Mouse (Mus musculus) liver (tissue): Measurements from ENCODE around the gene Gm9774.

Experiments used
- DNase-seq: peaks from one replicate; pipeline ENCODE4 v3.0.0-alpha.2; 2020; ENCODE audit warnings: mixed read lengths

Gm9774 gene

DNA sequence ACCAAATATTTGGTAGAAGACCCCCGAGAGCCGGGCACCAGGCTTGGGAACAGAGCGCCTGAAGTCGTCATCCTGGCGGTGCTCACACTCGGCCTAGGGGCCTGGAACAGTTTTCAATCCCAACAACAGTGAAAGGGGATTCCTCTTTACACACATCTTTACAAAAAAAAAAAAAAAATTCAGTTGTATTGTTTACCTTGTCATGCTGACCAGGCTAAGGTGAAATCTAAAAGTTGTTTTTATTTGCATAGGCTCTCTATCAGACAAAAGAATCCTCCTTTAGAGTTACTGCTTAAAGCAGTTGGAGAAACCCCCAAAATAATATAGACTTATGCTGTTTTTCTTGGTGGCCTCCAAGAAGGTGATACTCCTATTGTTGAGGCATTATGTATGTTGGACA is at the start of gene Gm9774:
TSS of gene Gm9774 (minus strand) at position 101 of the 400 bp plus-strand sequence.
- DNase-seq = no peak

- DNase-seq = no peak
Measured at GRCm38 (mm10) chr3:92470111-92470510, 40.9 kb upstream of the Gm9774 start.

DNA sequence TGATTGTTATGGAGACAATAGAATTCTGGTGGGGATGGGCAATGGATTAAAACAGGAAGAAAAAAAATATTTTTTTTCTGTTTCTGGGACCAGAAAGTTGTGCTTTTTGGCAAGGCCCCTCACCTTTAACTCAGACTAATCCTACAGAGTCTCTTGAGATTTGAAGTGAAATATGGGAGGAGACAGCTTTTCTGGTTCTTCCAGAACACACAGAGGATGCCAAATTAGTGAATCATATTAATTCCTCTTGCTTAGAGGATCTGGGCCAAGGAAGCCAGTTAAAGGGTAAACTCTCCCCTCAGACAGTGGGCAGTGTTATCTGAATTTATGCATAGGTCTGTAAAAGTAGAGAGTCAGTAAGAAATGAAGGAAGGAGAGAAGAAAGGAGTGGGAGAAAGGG is 38.2 kb upstream of the Gm9774 start:
- no peak for DNase-seq

DNA sequence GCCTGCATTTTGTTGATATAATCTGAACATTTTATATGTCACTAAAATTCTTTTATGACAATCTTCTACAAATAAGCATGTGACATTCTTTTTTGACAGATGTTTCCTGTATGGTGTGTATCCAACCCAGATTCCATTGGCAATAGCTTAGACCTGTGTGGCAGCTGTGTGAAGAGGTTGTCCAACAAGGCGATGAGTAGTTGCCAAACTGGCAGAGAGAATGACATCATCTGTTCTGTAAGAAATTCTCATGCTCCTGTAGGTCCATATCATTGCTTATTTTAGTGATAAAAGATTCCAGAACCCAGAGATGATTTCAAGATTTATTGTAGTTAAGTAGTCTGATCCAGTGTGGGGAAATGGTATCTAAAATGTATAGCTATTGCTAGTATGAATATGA is 37.4 kb upstream of the Gm9774 start:
- DNase-seq = no peak

DNA sequence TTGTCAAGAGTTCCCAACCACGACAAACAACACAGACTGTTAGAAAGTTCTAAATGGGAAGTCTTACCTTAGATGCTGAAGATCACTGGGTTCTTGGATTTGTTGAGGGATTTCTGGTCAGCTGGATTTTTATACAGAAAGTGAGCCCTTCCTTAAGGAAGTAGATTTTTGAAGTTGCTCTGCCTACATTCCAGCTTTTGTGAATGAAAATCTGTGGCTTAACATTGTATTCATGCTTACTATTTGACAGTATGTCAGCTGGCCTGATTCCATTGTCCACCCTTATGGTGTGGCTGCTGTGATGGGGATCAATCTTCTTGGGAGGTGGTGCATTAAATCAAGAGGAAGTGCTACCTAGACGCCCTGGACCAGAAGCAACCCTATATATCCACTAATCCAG is 29.4 kb upstream of the Gm9774 start, which contains the start of gene Sprr3:
TSS of gene Sprr3 (minus strand) at position 101 of the 400 bp plus-strand sequence.
- DNase-seq = no peak

GRCm38 (mm10) chr3:92455151-92455550 is 25.9 kb upstream of the Gm9774 start:
- no peak for DNase-seq

DNA sequence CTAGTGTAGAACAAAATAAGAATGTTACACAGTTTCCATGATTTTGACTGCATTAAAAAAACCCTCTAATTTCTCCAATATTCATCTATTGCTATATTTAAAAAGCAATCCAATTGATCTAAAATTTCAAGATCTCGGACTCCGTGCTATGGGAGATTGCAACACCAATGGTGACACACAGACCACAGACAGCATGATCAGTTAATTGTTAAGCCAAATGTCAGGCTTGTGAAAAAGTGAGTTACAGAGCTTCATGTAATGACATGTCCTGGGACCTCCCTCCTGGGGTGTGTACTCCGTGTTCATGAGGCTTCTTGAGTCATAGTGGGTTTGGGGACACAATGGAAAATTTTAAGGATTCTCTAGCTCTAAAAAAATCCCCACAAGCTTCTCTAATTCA is 11.0 kb upstream of the Gm9774 start:
- DNase-seq = no peak

GRCm38 (mm10) chr3:92438689-92439088 is 9.5 kb upstream of the Gm9774 start, which contains the start of gene Sprr1b:
Sprr1b (minus strand) TSS chr3:92438789.
- DNase-seq = no peak

DNA sequence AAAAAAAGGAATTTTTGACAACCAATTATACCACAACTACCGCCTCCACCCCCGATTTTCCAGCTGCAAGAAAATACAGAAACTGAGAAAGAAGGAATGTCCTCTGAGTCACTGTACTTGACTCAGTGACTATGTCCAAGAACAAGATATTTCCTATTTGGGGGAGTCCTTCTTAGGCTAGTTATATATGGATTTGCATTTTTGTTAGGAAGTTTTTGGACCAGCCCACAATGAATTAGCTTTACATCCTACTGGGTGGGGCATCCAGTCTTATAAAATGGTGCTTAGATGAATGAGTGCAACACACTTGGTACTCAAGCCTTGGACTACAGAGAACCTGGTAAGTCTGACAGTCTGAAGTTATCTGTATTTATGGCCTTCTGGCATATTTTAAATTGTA is 3.1 kb upstream of the Gm9774 start, which contains the start of gene Sprr2k:
TSS of gene Sprr2k (plus strand) at position 301 of the 400 bp plus-strand sequence.
- no peak for DNase-seq

DNA sequence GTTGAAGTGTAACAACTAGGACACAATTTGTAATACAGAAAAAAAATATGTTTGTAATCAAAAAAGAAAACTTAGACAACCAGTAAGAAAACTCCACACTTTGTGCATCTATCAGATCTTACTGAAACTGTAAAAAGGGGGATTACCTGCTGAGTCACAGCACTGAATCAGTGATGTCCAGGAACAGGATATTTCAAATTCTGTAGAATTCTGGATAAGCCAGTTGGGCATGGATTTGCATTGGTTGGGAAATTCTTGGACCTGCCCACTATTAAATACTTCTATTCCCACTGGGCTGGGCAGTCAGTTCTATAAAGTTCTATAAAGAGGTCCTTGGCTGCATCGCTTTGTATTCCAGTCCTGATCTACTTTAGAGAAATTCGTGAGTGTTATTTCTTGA is 11.4 kb downstream of the Gm9774 start, which contains the start of gene Sprr2j-ps:
TSS of gene Sprr2j-ps (plus strand) at position 301 of the 400 bp plus-strand sequence.
- DNase-seq = no peak

DNA sequence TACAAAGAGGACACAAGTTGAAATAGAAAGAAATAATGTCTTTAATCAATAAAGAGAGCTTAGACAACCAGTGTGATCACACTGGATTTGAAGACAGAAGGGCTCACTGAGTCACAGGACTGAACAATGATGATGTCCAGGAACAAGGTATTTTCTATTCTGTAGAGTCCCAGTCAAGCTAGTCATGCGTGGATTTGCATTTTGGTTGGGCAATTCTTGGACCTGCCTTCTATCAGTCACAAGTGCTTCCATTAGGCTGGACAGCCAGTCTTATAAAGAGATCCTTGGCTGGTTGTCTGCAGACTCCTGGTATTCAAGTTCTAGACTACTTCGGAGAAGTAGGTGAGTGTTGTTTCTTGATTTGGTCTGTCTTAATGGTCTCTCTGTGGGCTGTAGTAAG is 21.5 kb downstream of the Gm9774 start, which contains the start of gene Sprr2i:
TSS of gene Sprr2i (plus strand) at position 301 of the 400 bp plus-strand sequence.
- no peak for DNase-seq

DNA sequence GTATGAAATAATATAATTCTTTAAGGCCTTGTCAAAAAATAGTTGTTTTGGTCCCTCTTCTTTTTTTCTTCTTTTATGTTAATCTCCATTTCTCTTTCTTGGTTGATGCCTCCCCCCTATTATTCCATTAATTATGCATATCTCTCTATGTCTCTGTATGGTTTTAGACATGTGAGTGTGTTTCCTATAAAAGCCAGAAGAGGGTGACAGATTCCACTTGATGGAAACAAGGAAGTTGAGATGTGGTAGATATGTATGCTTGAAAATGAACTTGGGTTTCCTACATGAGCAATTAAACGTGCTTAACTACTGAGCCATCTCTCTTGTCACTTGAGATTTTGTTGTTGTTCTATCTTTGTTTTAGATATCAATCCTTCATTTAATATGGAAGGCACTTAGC is 34.9 kb downstream of the Gm9774 start:
- DNase-seq = no peak

DNA sequence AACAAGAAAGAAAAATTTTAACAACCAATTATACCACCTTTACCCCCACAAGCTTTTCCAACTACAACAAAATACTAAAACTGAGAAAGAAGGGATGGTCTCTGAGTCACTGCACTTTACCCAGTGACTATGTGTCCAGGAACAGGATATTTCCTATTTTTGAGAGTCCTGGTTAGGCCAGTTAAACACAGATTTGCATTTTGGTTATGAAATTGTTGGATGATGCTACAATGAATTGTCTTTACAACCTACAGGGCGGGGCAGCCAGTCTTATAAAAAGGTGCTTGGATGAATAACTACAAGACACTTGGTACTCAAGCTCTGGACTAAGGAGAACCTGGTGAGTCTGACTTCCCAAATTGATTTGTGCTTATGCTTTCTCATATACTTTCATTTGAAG is 43.8 kb downstream of the Gm9774 start, which contains the start of gene Sprr2h:
TSS of gene Sprr2h (plus strand) at position 301 of the 400 bp plus-strand sequence.
- no peak for DNase-seq
